Mouse (Mus musculus) forebrain, embryonic 16.5 days (tissue): ENCODE results near the gene Rex2. TPM values are rescaled to one million over a fixed set of nuclear protein-coding genes. Genes with fewer than 3 reads are reported as not detected.
"Not testable (repeated sequence)": the region's sequence is repeated elsewhere in the genome, so short reads cannot be mapped to it uniquely, and the experiment has no call there.

Experiments used
- ATAC-seq: fragments of 200-750 bp; cut with Nextera tagmentation; 2 replicates; pipeline ENCODE4 v1.8.0; 2017; ENCODE audit warnings: mild to moderate bottlenecking, moderate library complexity
- H3K27ac ChIP-seq: fragments of 300-500 bp; sonication (generic); 2 replicates; pipeline ENCODE4 v1.5.1; 2014; ENCODE audit warnings: low read length, control low read depth
- H3K27me3 ChIP-seq: fragments of 300-500 bp; sonication (generic); replicated peaks from 2 replicates; pipeline ENCODE4 v1.6.1; 2014; ENCODE audit warnings: low read length; ENCODE audit not compliant: control insufficient read depth, insufficient read depth
- H3K36me3 ChIP-seq: fragments of 300-500 bp; sonication (generic); 2 replicates; pipeline ENCODE4 v1.6.1; 2014; ENCODE audit not compliant: control insufficient read depth, insufficient read depth
- H3K4me1 ChIP-seq: fragments of 300-500 bp; sonication (generic); replicated peaks from 2 replicates; pipeline ENCODE4 v1.6.1; 2014; ENCODE audit warnings: low read length; ENCODE audit not compliant: control insufficient read depth, insufficient read depth
- H3K4me2 ChIP-seq: fragments of 300-500 bp; sonication (generic); 2 replicates; pipeline ENCODE4 v1.6.1; 2014; ENCODE audit warnings: mild to moderate bottlenecking, low read length, control low read depth
- H3K4me3 ChIP-seq: fragments of 300-500 bp; sonication (generic); replicated peaks from 2 replicates; pipeline ENCODE4 v1.5.1; 2014; ENCODE audit warnings: mild to moderate bottlenecking, low read length, control low read depth
- H3K9ac ChIP-seq: fragments of 300-500 bp; sonication (generic); replicated peaks from 2 replicates; pipeline ENCODE4 v1.6.1; 2014; ENCODE audit warnings: low read depth, low read length, control low read depth
- H3K9me3 ChIP-seq: fragments of 300-500 bp; sonication (generic); 2 replicates; pipeline ENCODE4 v1.6.1; 2016; ENCODE audit warnings: low read length; ENCODE audit not compliant: control insufficient read depth
- WGBS: fragments of 180-500 bp; shearing (Covaris S2); extraction: QIAGEN DNeasy Blood & Tissue Kit; methylation state at CpG from one replicate; pipeline ENCODE4 v1.1.7; 2014; 5-methylcytosine and 5-hydroxymethylcytosine counted together
- polyA plus RNA-seq: library from polyadenylated mRNA; unstranded; fragments of >200 nt; fragmentation: Nextera tagmentation; extraction: Ambion mirVana; gene quantifications from 2 replicates; pipeline ENCODE4 v1.2.1, GENCODE M21; 2015

The Rex2 gene
- polyA plus RNA-seq, 1 experiment from 2014 or later = not detected

GRCm38 (mm10) chr4:147101666-147102626 is 80.3 kb downstream of the Rex2 start:
- Histone ChIP-seq H3K4me3 (peak overlapping the region; percentile 47), H3K4me2 (peak overlapping the region; percentile 58), H3K9ac (peak overlapping the region; percentile 43; the same call in 1 of the 2 replicates)
- H3K27ac ChIP-seq, H3K36me3 ChIP-seq, H3K27me3 ChIP-seq, H3K9me3 ChIP-seq, H3K4me1 ChIP-seq: not testable (repeated sequence)
- under 1% methylated on average over 90 of the region's 109 CpGs for WGBS
- ATAC-seq = peak; percentile 93

GRCm38 (mm10) chr4:147103814-147104213 is 82.2 kb downstream of the Rex2 start:
- ATAC-seq, H3K27ac ChIP-seq, H3K9ac ChIP-seq, H3K27me3 ChIP-seq, H3K9me3 ChIP-seq, H3K4me3 ChIP-seq, H3K4me1 ChIP-seq, H3K4me2 ChIP-seq, H3K36me3 ChIP-seq: not testable (repeated sequence)
- WGBS = 59% methylated on average over 4 of the region's 4 CpGs

Other genes with a start within 250 kb of the Rex2 start
- gene Gm21411, start 112.3 kb upstream of the Rex2 start, polyA plus RNA-seq = not detected in 2 replicates
- not detected in 2 replicates for gene Zfp989, start 49.9 kb upstream of the Rex2 start, polyA plus RNA-seq
- gene Zfp991, start 110.2 kb downstream of the Rex2 start, polyA plus RNA-seq = 3.9 and 4.1 TPM in 2 replicates